33 mouse cellular contexts compared by ENCODE assay signal in genomic region chr11:43509878-43510277, GRCm38 (mm10). TPM values are rescaled to one million over a fixed set of nuclear protein-coding genes. Genes with fewer than 3 reads are reported as not detected.
"Had no signal": no experiment of that assay in that cellular context is flagged by ENCODE, and none has a peak within 500 bp of the region (broad histone marks: within the 10 kb centered on the region; RNA-seq: fewer than 3 reads in every experiment).

No protein-coding gene starts in this region.

- H3K4me1 ChIP-seq: limb, embryonic 10.5 days; limb, embryonic 12.5 days; limb, embryonic 13.5 days; limb, embryonic 15.5 days; liver, embryonic 12.5 days; liver, embryonic 13.5 days; liver, embryonic 15.5 days; lung, embryonic 15.5 days; midbrain, embryonic 10.5 days; midbrain, embryonic 12.5 days; midbrain, embryonic 13.5 days; midbrain, embryonic 15.5 days had no signal

- H3K9ac ChIP-seq: limb, embryonic 12.5 days; limb, embryonic 13.5 days; limb, embryonic 15.5 days; liver, embryonic 12.5 days; liver, embryonic 13.5 days; liver, embryonic 14.5 days; liver, embryonic 15.5 days; liver, postnatal 0 days; lung, embryonic 14.5 days; lung, embryonic 15.5 days; midbrain, embryonic 12.5 days; midbrain, embryonic 13.5 days; midbrain, embryonic 15.5 days had no signal

- DNase-seq: left cerebral cortex, postnatal 4 days; liver; liver, embryonic 13.5 days; liver, postnatal 0 days; lung, adult 18-20 months; lung, adult 2 months; lung, embryonic 14.5 days; lung, postnatal 10 days; lung, postnatal 14 days; lung, postnatal 36 days; lung, postnatal 4 days; midbrain, embryonic 14.5 days had no signal

- H3K27ac ChIP-seq: left cerebral cortex, adult 2 months; limb, embryonic 10.5 days; limb, embryonic 12.5 days; limb, embryonic 13.5 days; limb, embryonic 15.5 days; liver, embryonic 12.5 days; liver, embryonic 13.5 days; liver, embryonic 14.5 days; liver, embryonic 15.5 days; lung, embryonic 15.5 days; macrophage; midbrain, embryonic 10.5 days; midbrain, embryonic 12.5 days; midbrain, embryonic 13.5 days; midbrain, embryonic 15.5 days had no signal

- H3K4me3 ChIP-seq: left cerebral cortex, adult 2 months; limb, embryonic 10.5 days; limb, embryonic 12.5 days; limb, embryonic 13.5 days; limb, embryonic 15.5 days; liver, embryonic 12.5 days; liver, embryonic 13.5 days; liver, embryonic 15.5 days; lung, embryonic 15.5 days; midbrain, embryonic 10.5 days; midbrain, embryonic 12.5 days; midbrain, embryonic 13.5 days; midbrain, embryonic 15.5 days; myocyte had no signal

- H3K4me2 ChIP-seq: limb, embryonic 12.5 days; limb, embryonic 13.5 days; limb, embryonic 15.5 days; liver, embryonic 11.5 days; liver, embryonic 12.5 days; liver, embryonic 13.5 days; liver, embryonic 15.5 days; lung, embryonic 14.5 days; lung, embryonic 15.5 days; midbrain, embryonic 11.5 days; midbrain, embryonic 12.5 days; midbrain, embryonic 13.5 days; midbrain, embryonic 15.5 days had no signal

- H3K36me3 ChIP-seq: limb, embryonic 10.5 days; limb, embryonic 12.5 days; limb, embryonic 13.5 days; limb, embryonic 15.5 days; liver, embryonic 12.5 days; liver, embryonic 13.5 days; liver, embryonic 15.5 days; lung, embryonic 15.5 days; midbrain, embryonic 10.5 days; midbrain, embryonic 12.5 days; midbrain, embryonic 13.5 days; midbrain, embryonic 15.5 days had no signal

- H3K9me3 ChIP-seq: limb, embryonic 10.5 days; limb, embryonic 12.5 days; limb, embryonic 13.5 days; limb, embryonic 15.5 days; liver, embryonic 12.5 days; liver, embryonic 13.5 days; liver, embryonic 15.5 days; lung, embryonic 15.5 days; midbrain, embryonic 10.5 days; midbrain, embryonic 12.5 days; midbrain, embryonic 13.5 days; midbrain, embryonic 15.5 days had no signal

- H3K27me3 ChIP-seq: limb, embryonic 12.5 days; limb, embryonic 13.5 days; limb, embryonic 15.5 days; liver, embryonic 12.5 days; liver, embryonic 13.5 days; liver, embryonic 15.5 days; lung, embryonic 15.5 days; midbrain, embryonic 12.5 days; midbrain, embryonic 13.5 days; midbrain, embryonic 15.5 days had no signal

- ATAC-seq: liver, embryonic 12.5 days; liver, postnatal 0 days; lung, postnatal 0 days; midbrain, embryonic 13.5 days; midbrain, embryonic 15.5 days; midbrain, embryonic 16.5 days had no signal

RNA-seq across cellular contexts. Expression of gene Ccnjl, which starts 18.7 kb away (rescaled TPM):
- total RNA-seq: monocyte, adult 5-6 weeks had no signal

RNA-seq across cellular contexts. Expression of gene C1qtnf2, which starts 35.8 kb away (rescaled TPM):
- total RNA-seq: megakaryocyte-erythroid progenitor cell, adult 5-6 weeks; monocyte, adult 5-6 weeks had no signal
- polyA plus RNA-seq: macrophage, myocyte had no signal
